Mouse (Mus musculus) spleen, adult 2 months (tissue): ENCODE measurements around the gene Zfp398. TPM values are rescaled to one million over a fixed set of nuclear protein-coding genes. Genes with fewer than 3 reads are reported as not detected.
A peak's percentile ranks its signal among the peaks of the same experiment; 100 is the strongest.

ENCODE experiments used
- DNase-seq, 2 experiments: peaks; one replicate each; pipeline versions ENCODE4 v3.0.0 to v3.0.0-alpha.2; 2012 to 2021; ENCODE audit warnings: low spot score in 2 of 2, low read depth in 1 of 2
- H3K27ac ChIP-seq: fragments of 200-500 bp; 2 replicates; pipeline ENCODE4 v1.5.1; 2012; ENCODE audit warnings: low read length, inconsistent platforms; ENCODE audit not compliant: insufficient read depth
- H3K27me3 ChIP-seq: fragments of 200-500 bp; 2 replicates; pipeline ENCODE4 v1.6.1; 2012; ENCODE audit warnings: mild to moderate bottlenecking, moderate library complexity, low read length, inconsistent platforms; ENCODE audit not compliant: control insufficient read depth, insufficient read depth
- H3K36me3 ChIP-seq: fragments of 200-500 bp; 2 replicates; pipeline ENCODE4 v1.6.1; 2012; ENCODE audit warnings: mild to moderate bottlenecking, low read length, inconsistent platforms; ENCODE audit not compliant: control insufficient read depth, insufficient read depth
- H3K4me1 ChIP-seq: fragments of 200-500 bp; 2 replicates; pipeline ENCODE4 v1.6.1; 2011; ENCODE audit warnings: inconsistent platforms; ENCODE audit not compliant: control insufficient read depth, insufficient read depth, insufficient read length
- H3K4me3 ChIP-seq: fragments of 200-500 bp; 2 replicates; pipeline ENCODE4 v1.5.1; 2011; ENCODE audit warnings: mild to moderate bottlenecking, inconsistent platforms; ENCODE audit not compliant: insufficient read depth, insufficient read length; ENCODE audit errors: extremely low read depth
- CTCF ChIP-seq: fragments of 200-500 bp; IDR thresholded peaks from 2 replicates; pipeline ENCODE4 v1.5.1; 2011; ENCODE audit warnings: mild to moderate bottlenecking, inconsistent platforms; ENCODE audit not compliant: insufficient read depth, insufficient read length, insufficient replicate concordance; ENCODE audit errors: extremely low read depth
- POLR2A ChIP-seq: fragments of 200-500 bp; IDR thresholded peaks from 2 replicates; pipeline ENCODE4 v1.6.1; 2011; ENCODE audit warnings: low read depth, low read length, inconsistent platforms
- WGBS: fragments of 180-500 bp; shearing (Covaris S2); methylation state at CpG from one replicate; pipeline ENCODE4 v1.1.7; 2018; 5-methylcytosine and 5-hydroxymethylcytosine counted together
- polyA plus RNA-seq: library from polyadenylated mRNA; depleted of rRNA; stranded (reverse); fragments of >200 nt; gene quantifications from 2 replicates; pipeline ENCODE4 v1.2.3, GENCODE M21; 2012

Gene Zfp398
- polyA plus RNA-seq, 1 experiment: 13.0 TPM

- Histone ChIP-seq H3K27me3 (no peaks in the 10 kb centered on the region), H3K27ac (no peak overlapping the region), H3K4me1 (no peaks in the 10 kb centered on the region), H3K4me3 (no peak overlapping the region), H3K36me3 (peaks cover 3% of the 10 kb centered on the region)
- 93% methylated on average over 5 of the region's 5 CpGs for WGBS
- no peak for DNase-seq
- TF ChIP-seq POLR2A (no peak), CTCF (no peak)
These were observed 36.8 kb downstream of the Zfp398 start for GRCm38 (mm10) chr6:47872266-47872665.

GRCm38 (mm10) chr6:47877058-47877457 is 41.6 kb downstream of the Zfp398 start, which contains the start of gene Zfp282:
TSS of gene Zfp282 (plus strand) at chr6:47877204.
- H3K36me3 ChIP-seq: peaks cover 3% of the 10 kb centered on the region
- H3K27ac ChIP-seq: peak within 1 kb of the TSS; percentile 77
- TF ChIP-seq CTCF: no peak
- no peak for TF ChIP-seq POLR2A
- WGBS: 4% methylated on average over 9 of the region's 9 CpGs
- H3K4me1 ChIP-seq: peaks cover 9% of the 10 kb centered on the region; the same call in 1 of the 2 replicates
- peak within 1 kb of the TSS; percentile 75 for H3K4me3 ChIP-seq
- DNase-seq: no peak
- no peaks in the 10 kb centered on the region for H3K27me3 ChIP-seq

- peak; percentile 33 to 76 for DNase-seq
- Histone ChIP-seq H3K27me3 (no peaks in the 10 kb centered on the region), H3K36me3 (peaks cover 3% of the 10 kb centered on the region), H3K4me1 (peaks cover 9% of the 10 kb centered on the region; the same call in 1 of the 2 replicates), H3K4me3 (peak overlapping the region; percentile 75), H3K27ac (peak overlapping the region; percentile 77)
- peak; percentile 18; the same call in 1 of the 2 replicates for TF ChIP-seq POLR2A
- TF ChIP-seq CTCF: no peak; the same call in 1 of the 2 replicates
- under 1% methylated on average over 52 of the region's 71 CpGs for WGBS
These were observed 42.1 kb downstream of the Zfp398 start for GRCm38 (mm10) chr6:47877461-47878132.

DNA sequence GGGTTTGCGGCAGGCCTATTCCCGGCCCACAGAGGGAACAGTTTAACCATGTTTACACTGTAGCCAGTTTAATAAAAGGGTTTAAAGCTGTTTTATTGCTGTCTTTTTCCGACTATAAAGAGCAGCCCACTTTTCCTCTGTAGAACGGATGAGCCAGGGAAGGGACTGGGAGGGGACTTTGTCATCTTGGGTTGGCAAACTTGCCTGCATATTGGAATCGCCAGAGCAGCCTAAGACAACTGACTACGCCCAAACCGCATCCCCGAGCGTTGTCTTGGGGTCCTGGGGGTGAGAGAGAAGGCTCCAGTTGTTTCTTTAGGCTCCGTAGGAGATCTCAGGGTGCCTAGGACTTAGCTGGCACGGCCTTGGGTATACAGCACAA is 42.7 kb downstream of the Zfp398 start:
- WGBS: 2% methylated on average over 11 of the region's 11 CpGs
- Histone ChIP-seq H3K4me1 (peaks cover 9% of the 10 kb centered on the region; the same call in 1 of the 2 replicates), H3K27ac (peak overlapping the region; percentile 77), H3K27me3 (no peaks in the 10 kb centered on the region), H3K36me3 (peaks cover 6% of the 10 kb centered on the region), H3K4me3 (peak overlapping the region; percentile 75)
- no peak for TF ChIP-seq POLR2A
- no peak for TF ChIP-seq CTCF
- no peak for DNase-seq

DNA sequence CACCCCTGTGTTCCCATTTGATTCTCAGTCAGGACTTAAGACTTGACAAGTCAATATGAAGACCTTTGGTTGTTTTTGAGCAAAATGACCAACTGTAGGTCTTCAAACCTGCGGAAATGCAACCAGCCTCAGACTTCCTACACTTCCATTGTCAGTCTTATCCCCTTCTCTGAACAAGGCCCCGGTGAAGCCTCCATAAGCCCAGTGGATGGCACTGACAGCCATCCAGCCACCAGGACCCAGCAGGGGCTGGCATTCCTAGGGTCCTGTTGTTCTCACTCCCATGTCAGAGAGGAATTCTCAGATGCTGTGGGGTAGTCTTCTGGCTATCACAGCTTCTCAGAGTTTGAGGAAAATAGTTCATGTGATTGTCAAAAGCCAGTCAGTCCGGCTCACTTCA is 43.1 kb downstream of the Zfp398 start:
- Histone ChIP-seq H3K4me1 (peaks cover 9% of the 10 kb centered on the region; the same call in 1 of the 2 replicates), H3K4me3 (peak overlapping the region; percentile 75; the same call in 1 of the 2 replicates), H3K27ac (no peak overlapping the region), H3K36me3 (peaks cover 6% of the 10 kb centered on the region), H3K27me3 (no peaks in the 10 kb centered on the region)
- no peak for TF ChIP-seq CTCF
- TF ChIP-seq POLR2A: no peak
- no peak for DNase-seq
- WGBS: 53% methylated on average over 3 of the region's 3 CpGs

DNA sequence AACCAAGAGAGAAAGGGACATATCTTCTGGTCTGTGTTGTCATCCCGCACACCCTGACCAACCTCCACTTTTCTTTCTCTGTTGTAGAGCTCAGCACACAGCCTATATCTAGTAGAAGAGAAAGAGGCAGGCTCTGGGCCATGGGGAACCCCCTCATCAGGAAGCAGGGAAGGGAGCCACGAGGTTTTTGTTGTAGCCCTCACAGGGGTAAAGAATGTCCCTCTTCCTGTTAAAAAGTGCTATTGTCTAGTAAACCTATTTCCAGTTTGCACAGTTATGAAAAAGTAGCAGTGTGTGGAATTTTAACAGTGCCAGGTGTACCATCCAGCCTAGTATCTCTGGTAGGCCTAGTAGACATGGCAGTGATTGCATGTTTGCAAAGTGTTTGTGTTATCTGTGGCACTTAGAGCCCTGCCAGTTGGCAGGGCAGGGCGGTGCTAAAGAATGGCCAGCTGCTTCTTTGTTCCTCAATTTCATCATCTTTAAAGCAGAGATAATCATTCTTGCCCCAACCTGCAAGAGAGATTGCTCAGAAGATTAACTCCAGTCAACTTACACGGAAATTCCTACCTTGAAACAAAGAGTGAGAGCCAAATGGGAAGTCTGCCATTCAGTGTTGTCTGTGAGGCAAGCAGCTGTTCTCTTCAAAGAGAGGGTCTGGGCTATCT is 43.7 kb downstream of the Zfp398 start:
- H3K36me3 ChIP-seq: peaks cover 7% of the 10 kb centered on the region
- no peak overlapping the region for H3K4me3 ChIP-seq
- TF ChIP-seq CTCF (no peak), POLR2A (no peak)
- peaks cover 9% of the 10 kb centered on the region; the same call in 1 of the 2 replicates for H3K4me1 ChIP-seq
- no peak for DNase-seq
- H3K27me3 ChIP-seq: no peaks in the 10 kb centered on the region
- no peak overlapping the region for H3K27ac ChIP-seq
- WGBS: 51% methylated on average over 4 of the region's 4 CpGs

DNA sequence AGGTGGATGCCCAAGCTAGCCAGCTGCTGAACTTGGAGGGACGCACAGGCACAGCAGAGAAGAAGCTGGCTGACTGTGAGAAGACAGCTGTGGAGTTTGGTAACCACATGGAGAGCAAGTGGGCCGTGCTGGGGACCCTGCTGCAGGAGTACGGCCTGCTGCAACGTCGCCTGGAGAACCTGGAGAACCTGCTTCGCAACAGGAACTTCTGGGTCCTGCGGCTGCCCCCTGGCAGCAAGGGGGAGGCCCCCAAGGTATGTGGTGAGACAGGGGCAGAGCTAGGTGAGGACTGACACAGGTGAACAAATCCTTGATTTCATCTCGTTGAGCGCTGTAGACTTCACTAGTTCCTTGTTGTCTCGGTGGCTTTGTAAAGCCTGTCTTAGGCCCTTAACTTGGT is 44.7 kb downstream of the Zfp398 start:
- DNase-seq: no peak
- peaks cover 9% of the 10 kb centered on the region; the same call in 1 of the 2 replicates for H3K4me1 ChIP-seq
- H3K4me3 ChIP-seq: no peak overlapping the region
- no peak overlapping the region for H3K27ac ChIP-seq
- TF ChIP-seq CTCF: no peak
- TF ChIP-seq POLR2A: no peak
- 96% methylated on average over 10 of the region's 10 CpGs for WGBS
- H3K36me3 ChIP-seq: peaks cover 9% of the 10 kb centered on the region
- H3K27me3 ChIP-seq: no peaks in the 10 kb centered on the region
